Mouse (Mus musculus) ES-E14 (cell line): Measurements from ENCODE around the gene Magi3.

Source experiments
- HCFC1 ChIP-seq: IDR thresholded peaks from 2 replicates; pipeline ENCODE4 v1.6.1; 2012; ENCODE audit warnings: low read length, inconsistent platforms, borderline replicate concordance; ENCODE audit not compliant: insufficient read depth
- ZC3H11A ChIP-seq: IDR thresholded peaks from 2 replicates; pipeline ENCODE4 v1.6.1; 2012; ENCODE audit warnings: low read depth, mild to moderate bottlenecking, inconsistent platforms, low read length, borderline replicate concordance

DNA sequence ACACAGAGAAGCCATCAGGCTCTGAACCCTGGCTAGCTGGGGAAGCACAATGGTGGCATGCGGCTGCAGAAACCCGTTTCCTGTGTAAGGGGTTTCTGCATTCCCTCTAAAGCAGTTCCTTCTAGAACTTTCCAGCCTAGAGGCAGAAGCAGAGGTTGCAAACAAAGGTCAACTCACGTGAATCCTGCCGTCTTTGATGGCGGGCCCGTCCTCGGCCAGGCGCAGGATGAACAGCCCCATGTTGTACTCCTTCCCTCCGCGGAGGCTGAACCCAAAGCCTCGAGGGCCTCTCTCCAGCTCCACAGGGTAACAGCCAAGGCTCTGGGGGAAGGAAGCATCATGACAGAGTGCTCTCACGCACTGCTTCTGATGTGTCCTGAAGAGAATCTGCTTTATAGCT is 200.1 kb downstream of the Magi3 start:
- TF ChIP-seq HCFC1: no peak
- TF ChIP-seq ZC3H11A: no peak
